Mouse (Mus musculus) frontal cortex, postnatal 10 days (tissue): Measurements from ENCODE around the gene Huwe1.

Source experiments
- DNase-seq, 2 experiments: peaks; one replicate each; pipeline ENCODE4 v3.0.0; 2022; ENCODE audit warnings: low spot score in 2 of 2, mixed read lengths in 1 of 2

The Huwe1 gene

DNA sequence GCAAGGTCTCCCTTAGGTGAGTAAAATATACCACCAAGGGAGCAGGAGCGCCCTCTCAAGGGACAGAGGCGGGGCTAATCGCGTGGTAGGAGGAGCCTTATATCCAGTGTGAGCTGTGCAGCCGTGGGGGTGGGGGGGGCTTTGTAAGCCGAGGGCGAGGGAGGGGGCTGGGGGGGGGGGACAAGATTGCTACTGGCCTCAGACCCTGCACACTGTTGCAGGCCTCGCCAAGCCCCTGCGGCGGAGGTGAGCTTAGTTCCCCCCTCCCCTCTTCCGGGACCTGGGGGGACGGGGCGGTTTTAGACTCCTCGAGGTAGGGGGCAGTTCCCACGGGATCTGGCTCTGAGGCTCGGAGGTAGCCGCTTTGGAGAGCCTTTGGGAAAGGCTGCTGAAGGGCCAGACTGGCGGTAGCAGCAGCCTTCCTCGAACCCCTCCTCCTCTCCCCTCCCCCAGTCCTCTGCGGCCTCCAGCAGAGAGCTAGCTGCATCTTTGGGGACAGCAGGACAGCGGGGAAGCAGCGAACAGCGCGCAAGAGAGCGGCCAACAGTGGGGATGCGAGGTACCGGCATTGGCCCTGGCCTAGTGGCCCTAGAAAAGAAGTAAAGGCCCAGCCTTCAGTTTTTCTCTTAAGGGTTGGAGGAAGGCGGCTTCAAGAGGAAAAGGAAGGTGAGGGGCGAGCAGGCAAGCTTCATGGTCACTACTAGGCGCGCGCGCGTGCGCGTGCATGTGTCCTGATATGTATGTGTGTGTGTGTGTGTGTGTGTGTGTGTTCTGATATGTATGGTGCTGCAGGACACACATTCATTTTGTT lies at the start of gene Huwe1:
Gene Huwe1, plus strand, starts transcription at position 107 of the 811 bp plus-strand sequence.
- peak; percentile 59 to 62 for DNase-seq

GRCm38 (mm10) chrX:151780348-151780747 lies 20.3 kb upstream of the Huwe1 start:
- no peak for DNase-seq

GRCm38 (mm10) chrX:151782939-151783338 lies 17.7 kb upstream of the Huwe1 start:
- no peak for DNase-seq

GRCm38 (mm10) chrX:151792766-151793165 lies 7.8 kb upstream of the Huwe1 start:
- no peak for DNase-seq

GRCm38 (mm10) chrX:151797970-151798369 lies 2.6 kb upstream of the Huwe1 start:
- DNase-seq: no peak

DNA sequence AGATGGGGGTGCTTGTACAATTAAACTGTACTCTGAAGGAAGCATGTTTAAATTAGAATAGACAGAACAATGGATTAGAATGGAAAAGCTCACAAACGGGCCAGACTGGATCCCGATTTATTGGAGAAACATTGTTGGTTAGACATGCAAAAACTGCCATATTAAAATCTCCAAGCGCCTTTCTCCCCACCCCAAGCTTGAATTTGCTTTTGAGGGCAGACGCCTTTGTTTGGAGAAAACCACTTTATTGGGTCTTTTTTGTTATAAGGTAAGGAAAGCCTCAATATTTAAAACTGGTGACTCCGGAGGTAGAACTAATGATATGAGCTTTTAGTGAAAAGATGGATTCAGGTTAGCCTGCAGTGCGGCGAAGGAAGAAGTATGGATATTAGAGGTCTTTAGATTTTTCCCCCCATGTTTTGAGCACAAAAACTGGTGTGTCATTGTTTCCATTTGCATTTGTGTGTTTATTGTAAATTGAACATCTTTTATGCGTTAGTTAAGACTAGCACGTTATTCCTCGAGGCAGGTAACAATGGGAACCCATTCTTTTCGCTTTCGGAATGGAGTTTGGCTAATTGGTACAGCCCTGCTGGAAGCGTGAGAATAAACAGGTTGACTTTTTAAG lies 1.8 kb downstream of the Huwe1 start:
- DNase-seq: no peak

DNA sequence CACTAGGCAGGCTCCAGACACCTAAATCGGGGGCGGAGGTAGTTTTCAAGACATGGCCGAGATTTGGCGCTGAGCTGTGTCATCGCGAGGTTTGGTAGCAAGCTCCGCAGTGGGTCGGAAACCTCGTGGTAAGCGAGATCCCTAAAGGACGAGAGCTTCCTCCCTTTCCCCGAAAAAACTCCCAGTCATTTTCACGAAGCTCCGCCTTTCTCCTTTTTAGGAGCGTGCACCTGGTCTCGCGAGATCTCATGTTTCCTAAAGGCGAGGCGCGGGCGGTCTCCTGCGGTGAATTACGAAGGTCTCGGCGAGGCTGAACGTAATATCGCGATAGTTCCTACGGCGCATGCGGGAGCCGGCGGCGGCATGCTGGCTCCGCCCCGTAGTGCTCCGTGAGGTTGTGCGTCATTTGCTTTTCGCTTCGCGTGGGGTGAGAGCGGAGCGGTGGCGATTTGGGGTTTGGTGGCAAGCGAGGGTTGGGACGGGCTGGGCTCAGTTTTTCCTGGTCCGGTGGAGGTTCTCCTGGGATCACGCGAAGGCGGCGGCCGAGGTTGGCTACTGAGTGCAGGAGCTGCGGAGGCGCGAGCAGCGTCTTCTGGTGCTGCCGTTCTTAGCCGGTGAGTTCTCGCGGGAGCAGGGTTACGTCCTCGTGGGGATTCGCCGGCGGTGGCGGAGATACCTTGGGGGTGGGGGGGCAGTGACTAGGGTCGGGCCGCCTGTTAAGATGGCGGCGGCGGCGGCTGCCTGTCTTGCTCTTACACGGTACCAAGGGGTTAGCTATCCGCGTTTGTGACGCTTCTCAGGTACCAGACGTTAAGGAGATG lies 2.6 kb downstream of the Huwe1 start:
- DNase-seq: peak; percentile 92 to 94

GRCm38 (mm10) chrX:151803777-151804101 lies 3.1 kb downstream of the Huwe1 start:
- DNase-seq: peak; percentile 24 to 42

DNA sequence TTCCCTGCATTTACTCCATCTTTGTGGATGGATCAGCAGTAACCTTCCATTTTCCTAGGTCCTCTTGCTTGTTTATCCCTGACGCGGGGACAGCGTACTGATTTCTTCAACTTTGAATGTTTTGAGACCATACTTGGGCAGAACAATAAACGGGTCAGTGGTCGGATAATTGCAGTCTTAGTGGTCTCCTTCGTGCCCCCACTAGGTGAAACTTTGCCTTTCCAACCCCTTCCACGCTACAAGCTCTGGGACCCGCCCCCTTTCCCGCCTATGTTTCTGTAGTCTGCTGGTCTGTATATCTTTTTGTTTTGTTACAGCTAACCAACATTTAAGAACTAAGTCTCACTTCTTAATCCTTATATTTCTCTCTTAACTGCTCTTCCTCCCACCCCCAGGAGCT lies 3.8 kb downstream of the Huwe1 start:
- no peak for DNase-seq

GRCm38 (mm10) chrX:151811481-151811880 lies 10.9 kb downstream of the Huwe1 start:
- no peak for DNase-seq

- no peak for DNase-seq
Measured at GRCm38 (mm10) chrX:151813656-151814055, 13.0 kb downstream of the Huwe1 start.

DNA sequence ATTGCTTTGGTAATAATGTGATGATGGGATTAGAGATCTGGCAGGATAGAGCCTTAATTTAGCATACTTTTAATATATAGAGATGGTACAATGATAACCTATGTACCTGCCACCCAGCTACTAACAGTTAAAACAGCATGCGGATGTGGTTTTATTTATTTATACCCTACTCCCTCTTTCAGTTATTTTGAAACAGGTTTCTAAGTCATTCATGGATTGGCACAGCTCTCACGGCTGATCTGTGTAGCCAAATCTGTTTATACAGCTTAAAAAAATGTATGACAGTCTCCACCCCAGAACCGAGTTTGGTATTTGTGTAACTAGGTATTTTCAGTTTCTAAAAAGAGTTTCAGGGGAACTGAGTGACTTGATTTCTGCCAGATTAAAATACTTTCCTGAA lies 17.1 kb downstream of the Huwe1 start:
- no peak for DNase-seq

GRCm38 (mm10) chrX:151828971-151829370 lies 28.4 kb downstream of the Huwe1 start:
- no peak for DNase-seq

DNA sequence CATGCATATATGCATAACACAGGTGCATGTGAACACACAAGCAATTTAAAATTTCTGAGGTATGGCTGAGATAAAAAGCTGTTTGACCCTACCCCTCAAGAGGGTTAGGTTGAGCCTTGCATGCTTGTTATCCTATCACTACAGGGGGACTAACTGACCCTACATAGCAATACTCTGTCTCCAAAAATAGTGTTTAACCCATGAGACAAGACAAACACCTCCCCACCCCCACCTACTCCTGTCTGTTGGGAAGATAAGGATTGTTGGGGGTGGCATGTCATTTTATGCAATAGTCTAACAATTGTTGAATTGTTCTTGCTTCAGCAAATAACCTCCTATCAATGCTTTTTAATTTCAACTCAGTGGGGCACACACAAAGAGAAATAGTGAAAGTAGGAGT lies 30.7 kb downstream of the Huwe1 start:
- no peak for DNase-seq

DNA sequence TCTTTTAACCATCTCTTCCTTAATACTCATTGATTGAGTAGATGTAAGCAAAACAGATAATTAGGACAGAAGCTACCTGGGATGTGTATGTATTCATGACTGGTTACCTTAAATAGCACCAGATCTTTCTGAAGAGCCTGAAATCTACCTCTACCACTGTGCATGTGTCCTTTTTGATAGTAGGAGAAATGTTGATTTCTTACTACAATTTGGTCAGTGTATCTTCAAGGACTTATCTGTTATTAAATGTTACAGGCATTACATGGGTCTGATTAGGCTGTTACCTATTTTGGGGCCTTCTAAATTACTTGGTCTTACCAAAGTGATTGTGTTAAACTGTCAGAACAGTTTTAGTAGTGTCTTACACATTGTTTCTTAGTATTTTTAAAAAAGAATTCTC lies 32.4 kb downstream of the Huwe1 start:
- DNase-seq: no peak

DNA sequence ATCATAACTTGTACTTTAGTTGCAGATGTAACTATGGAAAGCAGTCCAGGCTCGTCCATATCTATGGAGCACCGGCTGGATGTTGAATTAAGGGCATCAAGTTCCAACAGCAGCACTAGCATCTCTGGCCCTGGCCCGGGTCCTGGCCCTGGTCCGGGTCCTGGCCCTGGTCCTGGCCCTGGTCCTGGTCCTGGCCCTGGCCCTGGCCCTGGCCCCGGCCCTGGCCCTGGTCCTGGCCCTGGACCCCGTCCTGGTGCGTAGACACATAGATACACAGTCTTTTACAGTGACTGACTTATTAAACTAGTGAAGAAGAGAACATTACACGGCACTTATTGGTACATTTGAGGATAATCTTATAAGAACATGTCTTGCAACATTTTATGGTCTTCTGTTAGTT lies 58.8 kb downstream of the Huwe1 start:
- DNase-seq: no peak

DNA sequence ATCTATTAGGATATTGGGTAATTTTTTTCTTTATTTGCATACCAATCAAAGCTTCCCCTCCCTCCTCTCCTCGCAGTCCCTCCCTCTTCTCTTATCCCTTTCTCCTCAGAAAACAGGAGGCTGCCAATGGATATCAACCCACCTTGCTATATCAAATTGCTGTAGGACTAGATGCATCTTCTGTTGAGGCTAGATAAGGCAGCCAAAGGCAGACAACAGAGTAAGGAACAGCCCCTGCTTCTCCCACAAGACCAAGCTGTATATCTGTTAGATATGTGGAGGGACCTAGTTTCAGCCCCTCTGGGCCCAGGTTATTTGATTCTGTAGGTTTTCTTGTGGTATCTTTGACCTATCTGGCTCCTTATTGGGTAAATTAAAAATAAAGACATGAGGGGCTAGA lies 110.1 kb downstream of the Huwe1 start:
- DNase-seq: no peak

- DNase-seq: no peak
Measured at GRCm38 (mm10) chrX:151912267-151912666, 111.7 kb downstream of the Huwe1 start.

DNA sequence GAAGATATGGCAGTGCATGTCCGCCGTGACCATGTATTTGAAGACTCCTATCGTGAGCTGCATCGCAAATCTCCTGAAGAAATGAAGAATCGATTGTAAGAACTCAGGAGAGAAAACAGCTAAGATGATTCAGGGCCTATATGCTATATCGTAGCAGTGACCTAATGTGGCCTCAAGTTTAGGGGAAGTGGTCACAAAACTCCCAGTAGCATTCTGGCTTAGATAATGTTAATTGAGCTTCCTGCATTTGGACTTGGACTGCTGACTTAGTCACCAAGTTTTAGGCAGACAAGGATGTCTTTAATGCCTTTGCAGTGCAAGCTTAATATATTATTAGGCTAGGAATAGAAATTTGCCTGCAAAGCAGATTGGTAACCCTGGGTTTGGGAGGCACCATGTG lies 128.8 kb downstream of the Huwe1 start:
- no peak for DNase-seq

GRCm38 (mm10) chrX:151938852-151939251 lies 138.2 kb downstream of the Huwe1 start:
- no peak for DNase-seq

GRCm38 (mm10) chrX:151946986-151947385 lies 146.4 kb downstream of the Huwe1 start:
- DNase-seq: no peak

DNA sequence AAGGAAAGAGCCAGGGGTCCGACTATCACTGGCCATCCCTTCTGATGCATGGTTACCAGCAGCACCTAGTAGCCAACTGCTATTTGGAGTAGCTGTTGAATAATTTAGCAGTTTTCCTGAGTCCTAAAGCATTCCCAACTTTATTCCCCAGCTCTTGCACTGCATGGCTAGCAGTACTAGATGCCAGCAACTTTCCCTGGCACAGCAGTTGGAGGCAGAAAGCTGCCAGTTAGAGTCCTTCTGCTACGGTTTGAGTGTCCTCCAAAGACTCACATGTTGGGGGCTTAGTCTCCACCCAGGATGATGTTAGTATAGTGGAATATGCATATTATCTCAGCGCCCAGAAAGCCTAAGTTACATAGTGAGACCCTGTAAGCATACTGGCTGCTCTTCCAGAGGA lies 147.2 kb downstream of the Huwe1 start:
- no peak for DNase-seq

DNA sequence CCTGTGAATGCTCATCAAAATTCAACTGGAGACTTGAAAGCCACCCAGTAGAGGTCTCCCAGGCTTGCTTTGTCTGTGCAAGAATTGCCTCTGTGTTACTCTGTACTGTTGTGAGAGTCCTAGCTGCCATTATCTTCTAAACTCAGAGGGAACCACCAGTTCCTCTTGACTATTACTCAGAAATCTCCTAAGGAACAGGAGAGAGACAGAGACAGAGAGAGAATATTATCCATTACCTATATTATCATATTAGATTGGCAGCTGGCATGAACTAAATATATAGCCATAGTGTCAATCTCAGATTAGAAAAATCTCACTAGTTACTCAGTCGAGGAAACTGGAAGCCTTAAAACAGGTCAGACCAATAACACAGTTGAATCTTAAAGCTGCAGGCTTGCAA lies 149.6 kb downstream of the Huwe1 start:
- no peak for DNase-seq
